Mouse (Mus musculus) adrenal gland, adult 18-20 months (tissue): ENCODE measurements around the gene Kdm4b. TPM values are rescaled to one million over a fixed set of nuclear protein-coding genes. Genes with fewer than 3 reads are reported as not detected.
A peak's percentile ranks its signal among the peaks of the same experiment; 100 is the strongest.

Experiments
- DNase-seq, 2 experiments: peaks; one replicate each; pipeline ENCODE4 v3.0.0; 2021 to 2022; ENCODE audit warnings: low spot score in 2 of 2
- total RNA-seq, 2 experiments: library from RNA; stranded (reverse); gene quantifications; 1 replicate in 1 of 2; 2 replicates in 1 of 2; pipeline ENCODE4 v1.2.3; 2021

Kdm4b gene
- total RNA-seq, 2 experiments from 2014 or later = 31.9 to 39.9 TPM

- DNase-seq = no peak
Measured at GRCm38 (mm10) chr17:56296201-56296600, 29.7 kb upstream of the Kdm4b start.

GRCm38 (mm10) chr17:56298238-56298637 is 27.6 kb upstream of the Kdm4b start:
- no peak for DNase-seq

- DNase-seq = no peak
Measured at GRCm38 (mm10) chr17:56300186-56300585, 25.7 kb upstream of the Kdm4b start, which contains the start of gene Arrdc5. TSS of gene Arrdc5 (minus strand) at chr17:56300286.

GRCm38 (mm10) chr17:56302363-56302996 is 23.4 kb upstream of the Kdm4b start:
- no peak for DNase-seq

DNA sequence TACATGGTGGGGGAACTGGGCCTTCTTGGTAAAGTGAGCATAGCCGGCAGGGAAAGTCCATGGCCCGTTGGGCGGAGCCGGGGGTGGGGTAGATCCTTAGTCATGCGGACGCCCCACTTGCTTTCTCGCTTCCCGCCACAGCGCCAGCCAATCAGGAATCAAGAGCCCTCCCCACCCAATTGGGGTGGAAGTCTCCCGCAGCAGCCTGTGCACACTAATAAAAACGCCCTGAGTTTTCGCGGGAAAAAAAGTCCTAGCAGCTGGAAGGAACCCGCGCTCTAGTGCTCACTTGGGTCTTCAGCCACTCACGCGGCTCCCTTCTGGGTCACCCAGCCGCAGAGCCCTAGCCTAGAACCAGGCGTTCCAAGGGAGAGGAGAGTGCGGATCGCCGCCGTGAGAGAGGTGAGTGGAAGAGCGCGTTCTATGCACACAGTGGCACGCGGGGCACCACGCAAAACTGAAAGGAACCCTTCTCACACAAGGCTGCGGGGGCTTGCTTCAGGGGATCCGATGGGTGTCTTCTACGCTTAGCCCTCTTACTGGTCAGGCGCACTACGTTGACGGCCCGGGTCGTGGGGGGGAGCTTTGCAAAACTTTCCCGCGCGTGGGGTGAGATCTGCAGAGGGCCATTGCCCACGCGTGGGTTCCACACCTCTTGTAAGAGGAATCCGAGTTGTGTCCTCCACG is 22.6 kb upstream of the Kdm4b start, which contains the start of gene Uhrf1:
TSS of gene Uhrf1 (plus strand) at position 162 of the 687 bp plus-strand sequence.
- peak; percentile 51 to 64 for DNase-seq

DNA sequence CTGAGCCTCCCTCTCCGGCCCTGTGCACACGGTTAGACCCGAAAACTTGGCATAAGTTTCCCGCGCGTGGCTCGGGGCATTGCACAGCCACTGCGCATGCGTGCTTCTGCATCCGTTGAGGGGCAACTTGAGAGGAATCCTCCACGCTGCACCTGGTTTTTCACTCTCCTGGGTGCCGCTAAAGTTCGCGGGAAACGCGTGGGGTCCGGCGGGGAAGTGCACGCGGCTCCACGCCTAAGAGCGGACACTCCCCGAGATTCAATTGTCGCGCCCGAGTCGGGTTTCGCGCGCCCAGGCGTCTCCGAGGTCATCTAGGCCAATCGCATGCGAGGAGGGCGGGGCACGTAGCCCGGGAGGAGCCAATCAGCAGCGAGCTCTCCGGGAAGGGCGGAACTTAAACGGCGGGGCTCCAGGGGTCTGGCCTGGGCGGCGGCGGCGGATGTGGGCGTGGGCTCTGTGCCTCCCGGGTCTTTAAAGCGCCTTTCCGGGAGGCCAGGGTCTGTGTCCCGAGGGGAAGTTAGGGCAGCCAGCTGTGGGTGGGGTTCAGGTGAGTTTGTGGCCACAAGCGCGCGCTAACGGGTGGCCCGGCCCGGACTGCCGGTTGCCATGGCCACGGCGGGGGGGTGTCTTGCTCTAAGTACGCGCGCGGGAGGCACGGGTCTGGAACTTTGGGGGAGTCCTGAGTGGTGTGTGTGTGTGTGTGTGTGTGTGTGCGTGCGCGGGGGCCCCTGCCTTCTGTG is 21.8 kb upstream of the Kdm4b start:
- peak; percentile 87 to 91 for DNase-seq

GRCm38 (mm10) chr17:56304718-56305117 is 21.1 kb upstream of the Kdm4b start:
- no peak for DNase-seq

GRCm38 (mm10) chr17:56305156-56305555 is 20.7 kb upstream of the Kdm4b start:
- no peak for DNase-seq

DNA sequence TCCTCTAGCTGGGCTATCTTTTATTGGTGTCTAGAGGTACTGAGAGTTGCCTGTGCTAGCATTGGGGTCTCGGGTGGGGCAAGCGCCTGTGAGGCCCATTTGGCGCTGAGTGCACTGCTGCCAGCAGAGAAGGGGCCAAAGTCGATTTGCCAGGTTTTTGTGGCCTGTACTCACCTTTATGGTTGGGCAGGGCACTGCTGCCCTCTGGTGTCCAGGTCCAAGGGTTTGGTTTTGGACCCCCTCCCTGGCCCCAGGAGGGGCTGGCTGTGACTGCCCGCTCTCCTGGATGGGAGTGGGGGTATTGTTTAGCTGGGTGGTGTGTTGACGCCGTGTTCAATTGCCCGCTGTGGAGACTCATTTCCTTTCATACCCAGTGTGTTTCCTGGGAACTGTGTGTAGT is 20.0 kb upstream of the Kdm4b start:
- no peak for DNase-seq

DNA sequence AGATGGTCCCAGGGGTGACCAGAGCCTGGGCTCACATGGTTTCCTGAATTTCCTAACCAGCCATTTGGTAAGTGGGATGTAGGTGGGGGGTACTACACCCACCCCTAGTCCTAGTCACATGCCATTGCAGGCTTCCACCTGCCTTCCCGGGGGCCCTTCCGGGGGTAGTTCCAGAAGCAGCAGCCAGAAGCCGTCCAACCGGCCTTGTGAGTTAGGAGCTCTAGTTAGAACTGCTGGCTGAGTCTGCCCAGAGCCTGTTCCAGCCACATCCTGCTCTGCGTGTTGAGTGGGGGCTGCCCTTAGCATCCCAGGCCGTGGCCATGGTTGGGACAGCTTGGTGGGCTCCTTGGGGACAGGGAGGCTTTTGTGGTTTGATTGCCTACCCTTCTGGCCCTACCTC is 17.8 kb upstream of the Kdm4b start:
- no peak for DNase-seq

GRCm38 (mm10) chr17:56309191-56309945 is 16.5 kb upstream of the Kdm4b start:
- DNase-seq = no peak

DNA sequence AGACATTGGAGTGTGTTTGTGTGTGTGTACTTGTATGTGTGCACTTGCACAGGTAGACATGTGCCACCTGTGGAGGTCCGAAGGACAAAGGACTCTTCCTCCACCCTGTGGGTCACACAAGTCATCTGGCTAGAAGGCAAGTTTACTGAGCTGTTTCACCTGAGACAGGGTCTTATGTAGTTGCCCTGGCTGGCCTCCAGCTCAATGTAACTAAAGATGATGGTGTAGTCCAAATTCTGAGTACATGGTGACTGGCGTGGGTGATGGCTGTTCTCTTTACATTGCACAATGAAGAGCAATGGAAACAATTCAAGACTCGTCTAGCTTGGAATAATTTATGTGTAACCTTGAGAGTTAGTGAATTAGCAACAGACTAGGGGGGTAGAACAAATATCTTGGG is 1.4 kb upstream of the Kdm4b start:
- no peak for DNase-seq

GRCm38 (mm10) chr17:56326153-56327147 is 588 bp downstream of the Kdm4b start:
- no peak for DNase-seq

DNA sequence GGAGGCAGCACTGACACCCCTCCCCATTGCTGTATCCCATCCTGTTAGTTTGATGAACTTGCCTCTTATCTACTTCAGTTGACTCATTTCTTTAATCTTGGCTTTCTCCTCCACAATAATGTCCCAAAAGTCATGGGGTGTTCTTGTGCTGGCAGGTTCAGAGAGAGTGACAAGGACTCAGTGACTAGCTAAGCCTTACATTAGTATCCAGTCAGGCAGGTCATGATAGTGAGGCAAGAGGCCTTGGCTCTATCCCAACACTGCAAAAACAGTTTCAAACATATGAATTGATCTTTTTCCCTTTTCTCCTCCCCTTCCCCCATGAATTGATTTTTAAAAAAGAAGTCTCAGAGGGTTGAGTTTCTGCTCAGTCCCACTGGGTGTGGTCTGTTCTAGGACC is 3.4 kb downstream of the Kdm4b start:
- DNase-seq = no peak

DNA sequence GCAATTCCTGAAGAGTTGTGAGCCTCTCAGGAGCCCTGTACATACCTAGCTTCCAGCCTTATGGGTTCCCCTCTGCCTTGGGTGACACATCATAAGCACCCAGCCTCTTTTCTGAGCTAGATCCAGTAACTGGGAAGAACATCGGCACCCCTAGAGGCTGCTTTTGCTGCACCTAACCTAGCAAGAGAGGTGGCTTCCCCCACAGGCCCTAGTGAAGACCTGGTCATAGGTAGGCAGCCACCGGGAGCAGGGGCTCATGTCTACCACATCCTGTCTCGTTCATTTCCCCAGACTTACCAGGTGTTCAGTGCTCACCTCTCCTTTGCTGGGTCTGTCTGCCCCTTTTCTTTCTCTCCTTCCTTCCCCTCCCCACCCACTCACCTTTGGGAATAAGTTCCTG is 4.5 kb downstream of the Kdm4b start:
- no peak for DNase-seq

DNA sequence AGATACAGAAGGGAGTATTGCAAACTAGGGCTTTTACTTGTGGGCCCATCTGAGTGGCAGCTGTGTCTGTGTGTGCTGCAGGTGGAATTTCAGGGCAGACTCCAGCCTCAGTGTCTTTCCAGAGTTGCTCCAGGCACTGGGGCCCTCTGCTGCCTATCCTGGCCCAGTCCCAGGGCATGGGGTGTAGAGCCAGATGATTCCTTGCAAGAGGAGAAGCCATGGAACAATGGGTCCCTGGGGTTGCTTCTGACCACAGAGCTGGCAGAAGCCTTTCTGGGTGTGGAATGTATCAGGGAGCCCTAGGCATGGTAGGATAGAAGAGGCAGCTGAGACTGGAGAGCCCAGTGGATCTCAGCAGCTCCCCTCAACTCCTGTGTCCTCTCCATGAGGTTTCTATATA is 5.4 kb downstream of the Kdm4b start:
- no peak for DNase-seq

DNA sequence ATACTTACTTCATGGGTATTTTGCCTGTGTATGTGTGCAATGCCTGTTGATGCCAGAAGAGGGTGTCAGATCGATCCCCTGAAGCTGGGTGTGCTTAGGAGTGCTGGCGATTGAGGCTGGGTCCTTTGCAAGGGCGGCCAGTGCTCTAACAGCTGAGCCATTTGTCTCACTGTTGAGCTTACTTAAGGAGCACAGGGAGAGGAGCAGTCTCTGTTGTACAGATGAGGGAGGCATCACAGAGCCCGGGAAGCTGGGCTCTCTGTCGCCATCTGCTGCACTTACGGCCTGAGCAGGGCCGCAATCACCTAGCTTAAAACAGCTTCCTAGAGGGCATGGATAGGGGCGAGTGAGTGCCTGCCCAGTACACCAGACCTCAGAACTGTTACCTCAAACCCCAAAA is 7.1 kb downstream of the Kdm4b start:
- no peak for DNase-seq

GRCm38 (mm10) chr17:56337190-56337589 is 11.3 kb downstream of the Kdm4b start:
- peak; percentile 44 to 46 for DNase-seq

DNA sequence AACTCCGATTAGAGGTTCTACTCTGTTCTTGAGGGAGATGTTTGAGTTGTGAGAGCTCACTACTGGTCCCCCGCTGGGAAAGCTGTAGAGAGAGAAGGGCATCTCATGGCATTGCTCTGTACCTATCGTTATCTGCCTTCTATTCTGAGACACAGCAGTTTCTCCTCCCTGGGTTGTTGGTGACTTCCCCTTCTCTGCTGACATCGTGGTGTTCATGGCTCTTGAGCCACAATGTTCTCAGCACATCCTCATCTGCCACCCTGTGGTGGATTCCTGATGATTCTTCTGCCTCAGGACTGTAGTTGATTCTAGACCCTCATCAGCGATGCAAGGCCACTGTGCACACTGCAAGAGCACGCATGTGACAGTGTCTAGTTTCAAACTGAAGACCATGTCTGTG is 11.9 kb downstream of the Kdm4b start:
- DNase-seq = no peak

DNA sequence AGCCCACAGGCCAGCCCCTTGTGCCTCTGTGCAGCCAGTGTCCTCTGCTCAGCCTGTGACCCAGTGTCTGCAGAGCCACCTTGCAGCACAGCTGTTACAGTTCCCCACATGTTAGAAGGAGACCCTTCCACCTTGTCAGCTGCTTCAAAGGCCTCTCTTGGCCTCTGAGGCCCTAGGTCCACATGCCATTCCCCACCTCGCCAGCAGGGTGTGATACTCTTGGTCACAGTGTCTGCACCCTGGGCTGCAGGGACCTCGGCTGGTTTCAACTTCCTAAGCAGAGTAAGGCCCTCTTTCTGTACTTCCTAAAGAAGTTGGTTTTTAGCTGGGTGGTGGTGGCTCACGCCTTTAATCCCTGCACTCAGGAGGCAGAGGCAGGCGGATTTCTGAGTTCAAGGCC is 13.0 kb downstream of the Kdm4b start:
- DNase-seq = peak in 1 of 2 experiments; percentile 48
